Mouse (Mus musculus): ENCODE results near the gene Tenm3. TPM values are rescaled to one million over a fixed set of nuclear protein-coding genes. Genes with fewer than 3 reads are reported as not detected.

Tenm3 gene
- polyA plus RNA-seq, 1 experiment from 2014 or later: 2.6 TPM

GRCm38 (mm10) chr8:48803070-48803469 is 40.7 kb downstream of the Tenm3 start:
- no peak overlapping the region for H3K4me2 ChIP-seq
- no peaks in the 10 kb centered on the region for H3K9me3 ChIP-seq (replicated peaks)
- no peak for ATAC-seq (ENCODE audit: low read depth)
- WGBS (ENCODE audit: insufficient replicate concordance): 75% methylated on average over 8 of the region's 8 CpGs
- H3K36me3 ChIP-seq: no peaks in the 10 kb centered on the region
- H3K4me1 ChIP-seq (replicated peaks): no peaks in the 10 kb centered on the region
- H3K27ac ChIP-seq: no peak overlapping the region
- H3K27me3 ChIP-seq: no peaks in the 10 kb centered on the region
- H3K4me3 ChIP-seq (replicated peaks): no peak overlapping the region
- DNase-seq: no peak
- no peak overlapping the region for H3K9ac ChIP-seq

- 70% methylated on average over 8 of the region's 8 CpGs for WGBS (ENCODE audit: insufficient replicate concordance)
- no peaks in the 10 kb centered on the region for H3K36me3 ChIP-seq
- no peak for ATAC-seq (ENCODE audit: low read depth)
Measured at GRCm38 (mm10) chr8:48802231-48802630, 41.5 kb downstream of the Tenm3 start.

GRCm38 (mm10) chr8:48797955-48798359 is 45.8 kb downstream of the Tenm3 start:
- H3K4me3 ChIP-seq (replicated peaks): no peak overlapping the region

More at GRCm38 (mm10) chr8:48802231-48802630, 41.5 kb downstream of the Tenm3 start:
- Histone ChIP-seq H3K27ac (no peak overlapping the region), H3K4me1 (replicated peaks) (no peaks in the 10 kb centered on the region), H3K4me2 (no peak overlapping the region), H3K9me3 (replicated peaks) (no peaks in the 10 kb centered on the region), H3K4me3 (replicated peaks) (no peak overlapping the region), H3K9ac (no peak overlapping the region), H3K27me3 (no peaks in the 10 kb centered on the region)
- DNase-seq: no peak

GRCm38 (mm10) chr8:48794285-48794684 is 49.5 kb downstream of the Tenm3 start:
- H3K4me2 ChIP-seq: no peak overlapping the region
- WGBS (ENCODE audit: insufficient replicate concordance): 63% methylated on average over 7 of the region's 7 CpGs
- no peaks in the 10 kb centered on the region for H3K9me3 ChIP-seq (replicated peaks)
- DNase-seq: no peak
- no peaks in the 10 kb centered on the region for H3K4me1 ChIP-seq (replicated peaks)
- H3K9ac ChIP-seq: no peak overlapping the region
- no peak for ATAC-seq (ENCODE audit: low read depth)
- no peaks in the 10 kb centered on the region for H3K36me3 ChIP-seq
- H3K4me3 ChIP-seq (replicated peaks): no peak overlapping the region
- H3K27me3 ChIP-seq: no peaks in the 10 kb centered on the region
- no peak overlapping the region for H3K27ac ChIP-seq

More at GRCm38 (mm10) chr8:48797955-48798359, 45.8 kb downstream of the Tenm3 start:
- ATAC-seq (ENCODE audit: low read depth) (no peak), DNase-seq (no peak)
- no peaks in the 10 kb centered on the region for H3K36me3 ChIP-seq
- no peak overlapping the region for H3K27ac ChIP-seq
- H3K9ac ChIP-seq: no peak overlapping the region
- WGBS (ENCODE audit: insufficient replicate concordance): 74% methylated on average over 5 of the region's 5 CpGs
- no peaks in the 10 kb centered on the region for H3K4me1 ChIP-seq (replicated peaks)
- no peak overlapping the region for H3K4me2 ChIP-seq
- H3K9me3 ChIP-seq (replicated peaks): no peaks in the 10 kb centered on the region
- no peaks in the 10 kb centered on the region for H3K27me3 ChIP-seq

- 77% methylated on average over 8 of the region's 8 CpGs for WGBS (ENCODE audit: insufficient replicate concordance)
- Histone ChIP-seq H3K9ac (no peak overlapping the region), H3K36me3 (no peaks in the 10 kb centered on the region), H3K4me2 (no peak overlapping the region), H3K9me3 (replicated peaks) (no peaks in the 10 kb centered on the region), H3K27ac (no peak overlapping the region), H3K27me3 (no peaks in the 10 kb centered on the region), H3K4me3 (replicated peaks) (no peak overlapping the region), H3K4me1 (replicated peaks) (no peaks in the 10 kb centered on the region)
- no peak for ATAC-seq (ENCODE audit: low read depth)
- DNase-seq: no peak
Measured at GRCm38 (mm10) chr8:48793729-48794128, 50.0 kb downstream of the Tenm3 start.

- H3K4me2 ChIP-seq: no peak overlapping the region
- no peak for ATAC-seq (ENCODE audit: low read depth)
- H3K9me3 ChIP-seq (replicated peaks): no peaks in the 10 kb centered on the region
- H3K27me3 ChIP-seq: no peaks in the 10 kb centered on the region
- no peaks in the 10 kb centered on the region for H3K36me3 ChIP-seq
- H3K27ac ChIP-seq: no peak overlapping the region
- DNase-seq: no peak
- WGBS (ENCODE audit: insufficient replicate concordance): 74% methylated on average over 10 of the region's 10 CpGs
- no peak overlapping the region for H3K9ac ChIP-seq
- H3K4me3 ChIP-seq (replicated peaks): no peak overlapping the region
- H3K4me1 ChIP-seq (replicated peaks): no peaks in the 10 kb centered on the region
Measured at GRCm38 (mm10) chr8:48792587-48793326, 51.0 kb downstream of the Tenm3 start.

- 73% methylated on average over 9 of the region's 9 CpGs for WGBS (ENCODE audit: insufficient replicate concordance)
- DNase-seq: no peak
- Histone ChIP-seq H3K4me2 (no peak overlapping the region), H3K27me3 (no peaks in the 10 kb centered on the region), H3K36me3 (no peaks in the 10 kb centered on the region), H3K9me3 (replicated peaks) (no peaks in the 10 kb centered on the region; the same call in 1 of the 2 replicates), H3K27ac (no peak overlapping the region), H3K9ac (no peak overlapping the region), H3K4me1 (replicated peaks) (no peaks in the 10 kb centered on the region), H3K4me3 (replicated peaks) (no peak overlapping the region)
- no peak for ATAC-seq (ENCODE audit: low read depth)
Measured at GRCm38 (mm10) chr8:48783308-48783707, 60.4 kb downstream of the Tenm3 start.

- no peaks in the 10 kb centered on the region for H3K4me1 ChIP-seq (replicated peaks)
- no peak for DNase-seq
- no peak overlapping the region for H3K27ac ChIP-seq
- WGBS (ENCODE audit: insufficient replicate concordance): 68% methylated on average over 6 of the region's 6 CpGs
- no peak overlapping the region for H3K4me2 ChIP-seq
- H3K9me3 ChIP-seq (replicated peaks): no peaks in the 10 kb centered on the region; the same call in 1 of the 2 replicates
- no peak for ATAC-seq (ENCODE audit: low read depth)
- H3K27me3 ChIP-seq: no peaks in the 10 kb centered on the region
- no peaks in the 10 kb centered on the region for H3K36me3 ChIP-seq
- H3K4me3 ChIP-seq (replicated peaks): no peak overlapping the region
- no peak overlapping the region for H3K9ac ChIP-seq
Measured at GRCm38 (mm10) chr8:48780628-48781027, 63.1 kb downstream of the Tenm3 start.

GRCm38 (mm10) chr8:48779194-48779593 is 64.6 kb downstream of the Tenm3 start:
- Histone ChIP-seq H3K36me3 (no peaks in the 10 kb centered on the region), H3K27me3 (no peaks in the 10 kb centered on the region), H3K4me1 (replicated peaks) (no peaks in the 10 kb centered on the region), H3K4me2 (no peak overlapping the region), H3K27ac (no peak overlapping the region), H3K9ac (no peak overlapping the region), H3K4me3 (replicated peaks) (no peak overlapping the region), H3K9me3 (replicated peaks) (no peaks in the 10 kb centered on the region; the same call in 1 of the 2 replicates)
- WGBS (ENCODE audit: insufficient replicate concordance): 56% methylated on average over 4 of the region's 4 CpGs
- ATAC-seq (ENCODE audit: low read depth) (no peak), DNase-seq (no peak)

- no peaks in the 10 kb centered on the region for H3K36me3 ChIP-seq
- H3K4me2 ChIP-seq: no peak overlapping the region
- H3K9me3 ChIP-seq (replicated peaks): no peaks in the 10 kb centered on the region
- H3K27me3 ChIP-seq: no peaks in the 10 kb centered on the region
- DNase-seq (no peak), ATAC-seq (ENCODE audit: low read depth) (no peak)
- no peak overlapping the region for H3K4me3 ChIP-seq (replicated peaks)
- no peaks in the 10 kb centered on the region for H3K4me1 ChIP-seq (replicated peaks)
- no peak overlapping the region for H3K9ac ChIP-seq
- no peak overlapping the region for H3K27ac ChIP-seq
- 47% methylated on average over 9 of the region's 9 CpGs for WGBS (ENCODE audit: insufficient replicate concordance)
Measured at GRCm38 (mm10) chr8:48776081-48776480, 67.7 kb downstream of the Tenm3 start.

- no peak for DNase-seq
- no peaks in the 10 kb centered on the region for H3K27me3 ChIP-seq
Measured at GRCm38 (mm10) chr8:48775531-48776037, 68.2 kb downstream of the Tenm3 start.

GRCm38 (mm10) chr8:48774837-48775236 is 68.9 kb downstream of the Tenm3 start:
- no peak overlapping the region for H3K4me3 ChIP-seq (replicated peaks)
- no peaks in the 10 kb centered on the region for H3K9me3 ChIP-seq (replicated peaks)
- no peaks in the 10 kb centered on the region for H3K27me3 ChIP-seq
- no peak overlapping the region for H3K4me2 ChIP-seq
- ATAC-seq (ENCODE audit: low read depth) (no peak), DNase-seq (no peak)
- WGBS (ENCODE audit: insufficient replicate concordance): 66% methylated on average over 4 of the region's 4 CpGs
- no peak overlapping the region for H3K27ac ChIP-seq
- no peaks in the 10 kb centered on the region for H3K36me3 ChIP-seq
- no peak overlapping the region for H3K9ac ChIP-seq
- no peaks in the 10 kb centered on the region for H3K4me1 ChIP-seq (replicated peaks)

More at GRCm38 (mm10) chr8:48775531-48776037, 68.2 kb downstream of the Tenm3 start:
- no peak for ATAC-seq (ENCODE audit: low read depth)
- Histone ChIP-seq H3K27ac (no peak overlapping the region), H3K9ac (no peak overlapping the region), H3K9me3 (replicated peaks) (no peaks in the 10 kb centered on the region), H3K4me2 (no peak overlapping the region), H3K4me3 (replicated peaks) (no peak overlapping the region), H3K36me3 (no peaks in the 10 kb centered on the region), H3K4me1 (replicated peaks) (no peaks in the 10 kb centered on the region)
- 27% methylated on average over 9 of the region's 9 CpGs for WGBS (ENCODE audit: insufficient replicate concordance)
